Mouse (Mus musculus) small intestine, adult 2 months (tissue): ENCODE data around the gene Sall1. TPM values are rescaled to one million over a fixed set of nuclear protein-coding genes. Genes with fewer than 3 reads are reported as not detected.

Source experiments
- H3K27ac ChIP-seq: fragments of 200-500 bp; 2 replicates; pipeline ENCODE4 v1.5.1; 2012; ENCODE audit warnings: low read depth, low read length, control low read depth, inconsistent platforms; ENCODE audit not compliant: insufficient read depth
- H3K27me3 ChIP-seq: fragments of 200-500 bp; 2 replicates; pipeline ENCODE4 v1.6.1; 2012; ENCODE audit warnings: mild to moderate bottlenecking, moderate library complexity, low read length, inconsistent platforms; ENCODE audit not compliant: control insufficient read depth, insufficient read depth
- H3K36me3 ChIP-seq: fragments of 200-500 bp; 2 replicates; pipeline ENCODE4 v1.6.1; 2012; ENCODE audit warnings: mild to moderate bottlenecking, low read length, control low read depth, inconsistent platforms; ENCODE audit not compliant: control insufficient read depth, insufficient read depth
- H3K4me1 ChIP-seq: fragments of 200-500 bp; 2 replicates; pipeline ENCODE4 v1.6.1; 2012; ENCODE audit warnings: low read length, inconsistent platforms, mixed read lengths; ENCODE audit not compliant: control insufficient read depth, insufficient read depth, insufficient read length
- H3K4me3 ChIP-seq: fragments of 200-500 bp; 2 replicates; pipeline ENCODE4 v1.5.1; 2012; ENCODE audit warnings: low read depth, mild to moderate bottlenecking, control low read depth, inconsistent platforms, low read length, moderate library complexity
- CTCF ChIP-seq: fragments of 200-500 bp; IDR thresholded peaks from 2 replicates; pipeline ENCODE4 v1.5.1; 2012; ENCODE audit warnings: low read depth, mild to moderate bottlenecking, control low read depth, inconsistent platforms, low read length, moderate library complexity, mixed read lengths; ENCODE audit not compliant: insufficient replicate concordance, insufficient read length; ENCODE audit errors: extremely low read depth
- POLR2A ChIP-seq: fragments of 200-500 bp; IDR thresholded peaks from 2 replicates; pipeline ENCODE4 v1.6.1; 2012; ENCODE audit warnings: low read depth, mild to moderate bottlenecking, control low read depth, inconsistent platforms, low read length, moderate library complexity
- WGBS: fragments of 180-500 bp; shearing (Covaris S2); methylation state at CpG from one replicate; pipeline ENCODE4 v1.1.7; 2018; 5-methylcytosine and 5-hydroxymethylcytosine counted together
- polyA plus RNA-seq: library from polyadenylated mRNA; depleted of rRNA; stranded (reverse); fragments of >200 nt; gene quantifications from 2 replicates; pipeline ENCODE4 v1.2.3, GENCODE M21; 2012

Sall1 gene
- polyA plus RNA-seq, 1 experiment = 1.2 TPM

DNA sequence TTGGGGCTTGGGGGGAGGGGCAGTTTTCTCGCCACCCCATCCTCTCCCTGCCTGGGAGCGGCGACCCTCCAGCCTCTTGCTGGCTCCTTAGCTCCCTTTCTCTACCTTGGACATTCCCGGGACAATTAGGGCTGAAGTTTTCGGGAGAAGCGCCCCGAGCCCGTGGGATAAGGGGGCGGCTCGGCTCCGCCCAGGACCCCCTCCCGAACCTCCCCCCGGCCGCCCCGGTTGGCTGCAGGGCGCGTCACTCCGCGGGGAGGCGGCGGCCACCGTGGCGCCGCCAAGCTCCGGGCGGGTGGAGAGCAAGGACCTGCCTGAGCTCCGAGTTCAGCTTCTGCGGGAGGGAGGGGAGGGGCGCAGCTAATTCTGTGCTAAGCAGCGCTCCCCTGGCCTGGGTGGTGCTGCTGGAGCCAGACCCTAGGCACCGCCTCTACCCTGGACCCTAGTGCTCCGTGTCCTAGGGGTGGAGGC lies 556 bp downstream of the Sall1 start:
- TF ChIP-seq POLR2A (no peak), CTCF (no peak)
- peak overlapping the region; percentile 53 for H3K4me3 ChIP-seq
- H3K27ac ChIP-seq = no peak overlapping the region
- 4% methylated on average over 32 of the region's 32 CpGs for WGBS
- no peaks in the 10 kb centered on the region; the same call in 1 of the 2 replicates for H3K4me1 ChIP-seq
- H3K27me3 ChIP-seq = peaks cover 74% of the 10 kb centered on the region
- H3K36me3 ChIP-seq = no peaks in the 10 kb centered on the region

DNA sequence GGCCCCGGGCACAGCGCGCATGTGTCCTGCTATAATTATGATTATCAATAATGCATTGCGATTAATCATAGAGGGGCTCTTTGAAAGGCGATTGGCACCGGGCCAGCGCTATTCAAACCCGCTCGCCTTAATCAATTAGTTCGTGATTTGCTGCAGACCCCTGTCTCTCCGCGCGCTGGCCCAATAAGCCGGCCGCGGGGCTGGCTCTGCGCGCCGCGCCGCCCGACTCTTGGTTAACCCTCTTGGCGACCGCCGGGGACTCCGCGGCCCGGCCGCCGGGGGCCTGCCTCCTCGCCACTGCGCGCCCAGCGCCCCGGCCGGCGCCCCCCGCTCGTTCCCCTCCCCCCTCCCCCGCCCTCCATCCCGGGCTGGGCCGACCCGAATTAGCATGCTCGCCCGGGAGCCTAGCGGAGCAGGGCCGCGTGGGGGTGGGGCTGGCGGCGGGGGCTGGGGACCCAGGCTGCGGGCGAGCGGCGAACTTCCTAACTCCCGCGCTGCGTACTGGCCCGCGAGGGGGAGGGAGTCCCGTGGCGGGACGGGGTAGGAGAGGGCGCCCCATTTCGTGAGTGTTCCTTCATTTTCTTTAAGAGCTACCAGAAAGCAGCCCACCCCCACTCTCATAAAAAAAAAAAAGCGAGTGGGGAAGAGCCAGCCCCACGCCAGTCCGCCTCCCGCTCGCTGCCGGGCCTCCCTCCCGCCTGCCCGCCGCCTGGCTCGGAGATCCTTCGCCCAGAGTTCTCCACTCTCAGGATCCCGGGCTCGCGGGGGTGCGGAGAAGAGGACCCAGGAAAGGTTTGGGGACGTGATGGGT lies 1.2 kb downstream of the Sall1 start:
- Histone ChIP-seq H3K4me3 (peak overlapping the region; percentile 53), H3K27ac (no peak overlapping the region; the same call in 1 of the 2 replicates), H3K4me1 (no peaks in the 10 kb centered on the region; the same call in 1 of the 2 replicates), H3K27me3 (peaks cover 74% of the 10 kb centered on the region), H3K36me3 (no peaks in the 10 kb centered on the region)
- 1% methylated on average over 80 of the region's 80 CpGs for WGBS
- TF ChIP-seq POLR2A (no peak), CTCF (no peak)

DNA sequence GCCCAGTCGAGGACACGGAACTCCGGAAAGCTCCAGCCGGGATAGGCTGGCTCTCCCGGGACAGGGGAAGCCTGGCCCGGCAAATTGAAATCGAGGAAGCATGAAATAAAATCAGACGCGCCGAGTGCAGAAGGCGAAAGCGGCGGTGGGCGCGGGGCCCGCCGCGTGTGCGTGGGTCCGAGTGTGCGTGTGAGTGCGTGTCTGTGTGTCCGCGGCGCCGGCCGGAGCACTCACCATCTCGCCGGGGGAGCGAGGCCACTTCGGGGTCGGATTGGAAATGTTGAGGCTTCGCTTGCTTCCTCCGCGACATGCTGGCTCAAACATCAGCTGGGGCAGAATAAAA lies 1.9 kb downstream of the Sall1 start:
- no peak overlapping the region for H3K27ac ChIP-seq
- WGBS = under 1% methylated on average over 35 of the region's 35 CpGs
- no peak for TF ChIP-seq POLR2A
- no peak for TF ChIP-seq CTCF
- H3K27me3 ChIP-seq = peaks cover 74% of the 10 kb centered on the region
- H3K36me3 ChIP-seq = no peaks in the 10 kb centered on the region
- peak overlapping the region; percentile 63 for H3K4me3 ChIP-seq
- no peaks in the 10 kb centered on the region; the same call in 1 of the 2 replicates for H3K4me1 ChIP-seq

DNA sequence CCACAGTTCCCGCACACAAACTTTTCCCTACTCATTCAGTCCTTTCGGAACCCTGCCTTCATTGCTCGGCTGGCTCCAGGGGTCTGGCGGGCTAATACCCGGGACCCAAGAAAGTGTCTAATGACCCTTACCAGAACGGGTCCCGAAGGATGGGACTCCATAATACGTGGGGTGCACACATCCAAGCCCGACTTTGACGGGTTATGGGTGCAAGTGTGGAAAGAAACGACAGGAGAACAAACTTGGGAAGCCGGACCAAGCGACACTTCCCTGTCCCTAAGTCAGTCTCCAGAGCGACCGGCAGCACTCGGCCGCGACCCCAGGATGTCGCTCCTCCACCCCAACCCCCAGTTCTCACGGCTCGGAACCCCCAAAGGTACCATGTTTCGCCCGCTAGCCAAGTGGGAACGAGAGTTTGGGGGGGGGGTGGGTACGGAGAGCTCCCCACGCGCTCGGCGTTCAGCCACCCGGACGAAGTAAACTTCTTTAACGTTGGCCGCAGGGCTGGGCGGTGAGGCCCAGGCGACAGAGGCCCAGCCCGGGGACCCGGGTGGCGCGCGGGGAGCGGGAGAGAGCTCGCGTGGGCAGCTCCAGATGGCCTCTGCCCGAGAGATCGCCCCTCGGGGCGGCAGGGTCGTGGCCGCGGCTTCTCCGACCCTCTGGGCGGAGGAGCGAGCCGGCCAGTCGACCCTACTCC lies 2.4 kb downstream of the Sall1 start:
- Histone ChIP-seq H3K36me3 (no peaks in the 10 kb centered on the region), H3K4me1 (no peaks in the 10 kb centered on the region; the same call in 1 of the 2 replicates), H3K27me3 (peaks cover 69% of the 10 kb centered on the region), H3K4me3 (peak overlapping the region; percentile 63), H3K27ac (no peak overlapping the region)
- WGBS = 2% methylated on average over 55 of the region's 55 CpGs
- no peak for TF ChIP-seq POLR2A
- no peak for TF ChIP-seq CTCF

DNA sequence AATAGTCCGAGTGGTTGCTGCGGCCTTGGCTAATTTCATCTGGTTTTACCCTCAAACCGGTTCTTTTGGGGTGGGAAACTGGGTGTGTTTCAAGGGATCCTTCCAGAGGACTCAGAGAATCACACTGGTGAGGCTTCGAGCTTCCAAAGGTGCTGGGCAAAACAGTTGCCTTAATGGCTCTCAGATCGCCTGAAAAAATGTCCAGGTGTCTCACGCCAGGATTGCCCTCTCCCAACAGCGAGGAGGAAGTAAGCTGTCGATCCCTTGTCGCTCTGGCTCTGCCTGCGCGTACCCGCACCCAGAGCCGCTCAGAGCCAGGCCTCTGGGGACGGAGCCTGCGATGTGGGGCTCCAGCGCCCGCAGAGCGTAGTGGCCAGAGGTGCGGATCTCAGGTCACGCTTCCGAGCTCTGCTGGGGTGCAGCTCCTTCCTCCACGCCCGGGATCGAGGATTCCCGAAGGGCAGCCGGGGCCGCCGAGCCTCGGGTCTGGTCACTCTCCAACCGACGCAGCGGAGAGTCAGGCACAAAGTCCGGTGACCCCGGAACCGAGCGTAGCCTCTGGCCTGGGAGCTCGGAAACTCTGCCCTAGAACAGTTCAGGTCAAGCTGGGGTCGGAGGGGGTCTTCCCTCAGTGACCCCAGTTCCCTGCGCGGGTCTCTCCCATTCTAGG lies 3.1 kb downstream of the Sall1 start:
- WGBS = 12% methylated on average over 40 of the region's 40 CpGs
- H3K4me1 ChIP-seq = no peaks in the 10 kb centered on the region; the same call in 1 of the 2 replicates
- TF ChIP-seq POLR2A (no peak), CTCF (no peak)
- H3K27ac ChIP-seq = no peak overlapping the region
- H3K27me3 ChIP-seq = peaks cover 63% of the 10 kb centered on the region
- peak overlapping the region; percentile 63 for H3K4me3 ChIP-seq
- no peaks in the 10 kb centered on the region for H3K36me3 ChIP-seq

DNA sequence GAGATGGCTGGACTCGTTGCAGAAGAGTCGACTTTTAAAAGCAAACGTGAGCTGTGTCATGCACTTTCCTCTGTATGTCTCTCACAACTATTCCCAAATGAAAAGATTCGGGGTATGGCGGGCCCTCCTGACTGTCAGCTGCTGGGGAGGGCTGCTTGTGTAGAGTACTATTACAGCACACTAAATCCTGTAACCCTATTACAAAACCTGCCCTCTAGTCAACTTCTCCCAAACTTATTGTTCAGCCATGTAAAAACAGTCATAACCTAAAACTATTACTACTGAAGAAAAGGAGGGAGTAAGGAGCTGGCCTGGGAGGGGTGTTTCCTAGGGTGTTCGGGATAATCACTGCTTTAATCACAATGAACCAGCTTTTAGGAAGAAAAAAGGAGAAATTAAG lies 4.1 kb downstream of the Sall1 start:
- Histone ChIP-seq H3K36me3 (no peaks in the 10 kb centered on the region), H3K27me3 (peaks cover 53% of the 10 kb centered on the region), H3K4me3 (no peak overlapping the region), H3K4me1 (no peaks in the 10 kb centered on the region; the same call in 1 of the 2 replicates), H3K27ac (no peak overlapping the region)
- TF ChIP-seq POLR2A (no peak), CTCF (no peak)
- 56% methylated on average over 6 of the region's 6 CpGs for WGBS

DNA sequence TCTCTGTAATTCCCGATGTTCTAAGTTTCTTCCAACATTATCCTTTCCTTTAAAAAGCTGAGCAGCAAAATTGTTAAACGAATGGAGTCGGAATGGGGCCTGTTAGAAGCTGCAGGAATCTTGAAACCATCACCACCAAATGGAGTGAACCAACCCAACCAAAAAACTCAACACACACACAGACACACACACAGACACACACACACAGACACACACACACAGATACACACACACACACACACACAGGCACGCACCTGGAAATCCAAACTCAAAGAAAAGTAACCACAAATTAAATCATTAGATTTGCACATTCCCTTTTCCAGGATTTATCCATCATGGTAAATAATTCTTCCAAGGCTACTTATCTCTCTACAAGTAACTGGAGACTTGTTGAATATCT lies 5.0 kb downstream of the Sall1 start:
- 70% methylated on average over 4 of the region's 4 CpGs for whole genome bisulfite sequencing
- H3K27ac ChIP-seq = no peak overlapping the region
- H3K36me3 ChIP-seq = no peaks in the 10 kb centered on the region
- H3K4me3 ChIP-seq = no peak overlapping the region
- TF ChIP-seq CTCF = no peak
- TF ChIP-seq POLR2A = no peak
- H3K27me3 ChIP-seq = peaks cover 43% of the 10 kb centered on the region
- no peaks in the 10 kb centered on the region; the same call in 1 of the 2 replicates for H3K4me1 ChIP-seq
